Mouse (Mus musculus): Measurements from ENCODE around the gene Ptgfrn. TPM values are rescaled to one million over a fixed set of nuclear protein-coding genes. Genes with fewer than 3 reads are reported as not detected.

Ptgfrn gene
- polyA plus RNA-seq, 1 experiment from 2014 or later: 10.0 TPM

DNA sequence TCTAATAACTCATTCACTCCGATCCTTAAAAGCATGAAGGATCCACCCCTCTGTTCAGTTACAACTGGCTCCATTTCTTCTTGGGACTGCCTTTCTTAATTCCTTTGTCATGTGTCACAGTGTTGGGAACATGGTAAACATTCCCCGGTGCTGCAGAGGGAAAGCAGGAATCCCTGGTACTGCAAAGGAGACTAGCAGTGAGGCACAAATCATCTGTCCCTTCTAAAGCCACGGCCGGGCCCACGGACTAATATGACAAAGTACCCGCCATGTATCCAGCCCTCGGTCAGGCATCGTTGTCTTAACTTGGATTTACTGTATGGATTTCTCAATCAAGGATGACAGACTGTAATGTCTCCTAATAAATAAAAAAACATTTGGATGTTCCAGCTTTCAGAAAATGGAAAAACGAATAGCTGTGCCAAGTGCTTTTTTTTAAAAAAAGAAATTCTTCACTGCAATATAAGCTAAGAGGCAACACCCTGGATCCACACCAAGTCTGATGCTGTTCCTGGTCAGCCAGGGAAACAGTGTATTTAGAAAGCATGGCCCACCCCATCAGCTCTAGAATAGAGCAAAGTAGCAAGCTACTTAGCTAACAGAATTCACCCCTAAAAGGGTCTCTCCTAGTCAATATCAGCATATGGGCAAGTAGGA lies 10.2 kb downstream of the Ptgfrn start:
- Histone ChIP-seq H3K27me3 (ENCODE audit: control insufficient read depth, insufficient read depth, low read length) (no peaks in the 10 kb centered on the region), H3K36me3 (ENCODE audit: control insufficient read depth, insufficient read depth, low read length) (peaks cover 4% of the 10 kb centered on the region; the same call in 1 of the 2 replicates), H3K4me1 (ENCODE audit: control insufficient read depth in 2 of 2, insufficient read depth in 2 of 2, low read length in 2 of 2) (peaks cover 12 to 41% of the 10 kb centered on the region in 2 experiments), H3K9me3 (ENCODE audit: control insufficient read depth, low read length) (no peaks in the 10 kb centered on the region), H3K4me3 (ENCODE audit: control insufficient read depth in 1 of 2, insufficient read depth in 1 of 2, low read depth in 1 of 2, low read length in 2 of 2) (no peak overlapping the region), H3K27ac (replicated peaks in 1 of 2; ENCODE audit: control insufficient read depth in 1 of 2, insufficient read depth in 1 of 2, low read depth in 2 of 2, low read length in 2 of 2) (no peak overlapping the region), H3K4me2 (ENCODE audit: low read length) (no peak overlapping the region), H3K9ac (ENCODE audit: low read length) (no peak overlapping the region)
- WGBS: 73% methylated on average over 9 of the region's 9 CpGs
- no peak for ATAC-seq (ENCODE audit: insufficient number of reproducible peaks, insufficient read depth, low FRiP score, low read depth)

- ATAC-seq (ENCODE audit: insufficient number of reproducible peaks, insufficient read depth, low FRiP score, low read depth): no peak
- Histone ChIP-seq H3K27me3 (ENCODE audit: control insufficient read depth, insufficient read depth, low read length) (no peaks in the 10 kb centered on the region), H3K27ac (replicated peaks in 1 of 2; ENCODE audit: control insufficient read depth in 1 of 2, insufficient read depth in 1 of 2, low read depth in 2 of 2, low read length in 2 of 2) (no peak overlapping the region)
Observed at GRCm38 (mm10) chr3:101098073-101098472, 12.0 kb downstream of the Ptgfrn start.

GRCm38 (mm10) chr3:101097146-101097800 lies 12.8 kb downstream of the Ptgfrn start:
- Histone ChIP-seq H3K4me3 (ENCODE audit: control insufficient read depth in 1 of 2, insufficient read depth in 1 of 2, low read depth in 1 of 2, low read length in 2 of 2) (no peak overlapping the region), H3K4me2 (ENCODE audit: low read length) (no peak overlapping the region), H3K9ac (ENCODE audit: low read length) (no peak overlapping the region), H3K27me3 (ENCODE audit: control insufficient read depth, insufficient read depth, low read length) (no peaks in the 10 kb centered on the region), H3K27ac (replicated peaks in 1 of 2; ENCODE audit: control insufficient read depth in 1 of 2, insufficient read depth in 1 of 2, low read depth in 2 of 2, low read length in 2 of 2) (no peak overlapping the region), H3K4me1 (ENCODE audit: control insufficient read depth in 2 of 2, insufficient read depth in 2 of 2, low read length in 2 of 2) (peaks cover 12 to 33% of the 10 kb centered on the region in 2 experiments), H3K36me3 (ENCODE audit: control insufficient read depth, insufficient read depth, low read length) (peaks cover 4% of the 10 kb centered on the region; the same call in 1 of the 2 replicates), H3K9me3 (ENCODE audit: control insufficient read depth, low read length) (no peaks in the 10 kb centered on the region)
- WGBS: 79% methylated on average over 9 of the region's 9 CpGs
- ATAC-seq (ENCODE audit: insufficient number of reproducible peaks, insufficient read depth, low FRiP score, low read depth): no peak

More at GRCm38 (mm10) chr3:101098073-101098472, 12.0 kb downstream of the Ptgfrn start:
- Histone ChIP-seq H3K4me1 (ENCODE audit: control insufficient read depth in 2 of 2, insufficient read depth in 2 of 2, low read length in 2 of 2) (peaks cover 12 to 36% of the 10 kb centered on the region in 2 experiments), H3K36me3 (ENCODE audit: control insufficient read depth, insufficient read depth, low read length) (peaks cover 4% of the 10 kb centered on the region; the same call in 1 of the 2 replicates), H3K4me3 (ENCODE audit: control insufficient read depth in 1 of 2, insufficient read depth in 1 of 2, low read depth in 1 of 2, low read length in 2 of 2) (no peak overlapping the region), H3K4me2 (ENCODE audit: low read length) (no peak overlapping the region), H3K9me3 (ENCODE audit: control insufficient read depth, low read length) (no peaks in the 10 kb centered on the region), H3K9ac (ENCODE audit: low read length) (no peak overlapping the region)
- 24% methylated on average over 4 of the region's 4 CpGs for WGBS

GRCm38 (mm10) chr3:101095761-101096449 lies 14.2 kb downstream of the Ptgfrn start:
- 90% methylated on average over 5 of the region's 5 CpGs for whole genome bisulfite sequencing
- Histone ChIP-seq H3K4me3 (ENCODE audit: control insufficient read depth in 1 of 2, insufficient read depth in 1 of 2, low read depth in 1 of 2, low read length in 2 of 2) (no peak overlapping the region), H3K4me1 (ENCODE audit: control insufficient read depth in 2 of 2, insufficient read depth in 2 of 2, low read length in 2 of 2) (peaks cover 10 to 27% of the 10 kb centered on the region in 2 experiments), H3K27ac (replicated peaks in 1 of 2; ENCODE audit: control insufficient read depth in 1 of 2, insufficient read depth in 1 of 2, low read depth in 2 of 2, low read length in 2 of 2) (no peak overlapping the region), H3K9me3 (ENCODE audit: control insufficient read depth, low read length) (no peaks in the 10 kb centered on the region), H3K9ac (ENCODE audit: low read length) (no peak overlapping the region), H3K27me3 (ENCODE audit: control insufficient read depth, insufficient read depth, low read length) (no peaks in the 10 kb centered on the region), H3K36me3 (ENCODE audit: control insufficient read depth, insufficient read depth, low read length) (peaks cover 4% of the 10 kb centered on the region; the same call in 1 of the 2 replicates), H3K4me2 (ENCODE audit: low read length) (no peak overlapping the region)
- ATAC-seq (ENCODE audit: insufficient number of reproducible peaks, insufficient read depth, low FRiP score, low read depth): no peak

DNA sequence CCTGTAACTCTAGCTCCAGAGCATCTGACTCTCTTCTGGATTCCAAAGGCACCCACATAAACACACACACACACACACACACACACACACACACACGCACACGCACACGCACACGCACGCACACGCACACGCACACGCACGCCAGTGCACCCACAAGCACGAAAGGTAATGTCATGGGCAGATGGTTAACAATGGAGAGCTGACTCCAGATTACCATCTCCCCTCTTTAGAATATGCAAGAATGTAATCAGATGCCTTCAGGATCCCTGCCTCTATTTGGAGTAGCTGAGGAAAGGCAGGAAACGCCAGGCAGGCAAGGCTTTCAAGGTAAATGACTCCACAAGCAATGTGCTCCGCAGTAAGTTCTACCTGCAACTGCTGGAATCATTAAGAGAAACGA lies 17.9 kb downstream of the Ptgfrn start:
- Histone ChIP-seq H3K4me1 (ENCODE audit: control insufficient read depth in 2 of 2, insufficient read depth in 2 of 2, low read length in 2 of 2) (no peaks in the 10 kb centered on the region; a peak in 2 of 4 replicates), H3K27ac (replicated peaks in 1 of 2; ENCODE audit: control insufficient read depth in 1 of 2, insufficient read depth in 1 of 2, low read depth in 2 of 2, low read length in 2 of 2) (no peak overlapping the region), H3K4me3 (ENCODE audit: control insufficient read depth in 1 of 2, insufficient read depth in 1 of 2, low read depth in 1 of 2, low read length in 2 of 2) (no peak overlapping the region), H3K9ac (ENCODE audit: low read length) (no peak overlapping the region), H3K9me3 (ENCODE audit: control insufficient read depth, low read length) (no peaks in the 10 kb centered on the region), H3K27me3 (ENCODE audit: control insufficient read depth, insufficient read depth, low read length) (no peaks in the 10 kb centered on the region), H3K36me3 (ENCODE audit: control insufficient read depth, insufficient read depth, low read length) (no peaks in the 10 kb centered on the region), H3K4me2 (ENCODE audit: low read length) (no peak overlapping the region)
- WGBS: 86% methylated on average over 13 of the region's 13 CpGs
- no peak for ATAC-seq (ENCODE audit: insufficient number of reproducible peaks, insufficient read depth, low FRiP score, low read depth)

GRCm38 (mm10) chr3:101086584-101087445 lies 23.3 kb downstream of the Ptgfrn start:
- no peaks in the 10 kb centered on the region for H3K9me3 ChIP-seq (ENCODE audit: control insufficient read depth, low read length)
- 80% methylated on average over 7 of the region's 7 CpGs for WGBS
- no peaks in the 10 kb centered on the region for H3K36me3 ChIP-seq (ENCODE audit: control insufficient read depth, insufficient read depth, low read length)
- H3K4me2 ChIP-seq (ENCODE audit: low read length): no peak overlapping the region
- H3K9ac ChIP-seq (ENCODE audit: low read length): no peak overlapping the region
- no peak overlapping the region for H3K4me3 ChIP-seq (ENCODE audit: control insufficient read depth in 1 of 2, insufficient read depth in 1 of 2, low read depth in 1 of 2, low read length in 2 of 2)
- no peaks in the 10 kb centered on the region for H3K27me3 ChIP-seq (ENCODE audit: control insufficient read depth, insufficient read depth, low read length)
- no peak overlapping the region for H3K27ac ChIP-seq (replicated peaks in 1 of 2; ENCODE audit: control insufficient read depth in 1 of 2, insufficient read depth in 1 of 2, low read depth in 2 of 2, low read length in 2 of 2)
- peaks cover 2 to 9% of the 10 kb centered on the region in 2 experiments; a peak in 3 of 4 replicates for H3K4me1 ChIP-seq (ENCODE audit: control insufficient read depth in 2 of 2, insufficient read depth in 2 of 2, low read length in 2 of 2)
- ATAC-seq (ENCODE audit: insufficient number of reproducible peaks, insufficient read depth, low FRiP score, low read depth): no peak

- 85% methylated on average over 4 of the region's 4 CpGs for WGBS
- no peak overlapping the region for H3K9ac ChIP-seq (ENCODE audit: low read length)
- peaks cover 23% of the 10 kb centered on the region for H3K36me3 ChIP-seq (ENCODE audit: control insufficient read depth, insufficient read depth, low read length)
- H3K27ac ChIP-seq (replicated peaks in 1 of 2; ENCODE audit: control insufficient read depth in 1 of 2, insufficient read depth in 1 of 2, low read depth in 2 of 2, low read length in 2 of 2): no peak overlapping the region
- peaks cover 17 to 32% of the 10 kb centered on the region in 2 experiments for H3K4me1 ChIP-seq (ENCODE audit: control insufficient read depth in 2 of 2, insufficient read depth in 2 of 2, low read length in 2 of 2)
- H3K9me3 ChIP-seq (ENCODE audit: control insufficient read depth, low read length): no peaks in the 10 kb centered on the region
- no peak overlapping the region for H3K4me2 ChIP-seq (ENCODE audit: low read length)
- no peaks in the 10 kb centered on the region for H3K27me3 ChIP-seq (ENCODE audit: control insufficient read depth, insufficient read depth, low read length)
- no peak for ATAC-seq (ENCODE audit: insufficient number of reproducible peaks, insufficient read depth, low FRiP score, low read depth)
- no peak overlapping the region for H3K4me3 ChIP-seq (ENCODE audit: control insufficient read depth in 1 of 2, insufficient read depth in 1 of 2, low read depth in 1 of 2, low read length in 2 of 2)
Observed at GRCm38 (mm10) chr3:101080925-101081324, 29.2 kb downstream of the Ptgfrn start.

All from heart, embryonic 14.5 days (tissue).